Mouse (Mus musculus) telencephalon, adult 2 months (tissue): ENCODE measurements at regions not wholly inside any gene's neighbourhood (a gene's known extent, or its start where the extent isn't known, plus 50 kb on each side); places are given as distances from the start of the nearest gene placed in this dataset.

Source experiments
- DNase-seq: peaks from one replicate; pipeline ENCODE4 v3.0.0-alpha.2; 2011; ENCODE audit warnings: low read depth, low spot score

- no peak for DNase-seq
Measured at GRCm38 (mm10) chr10:91734691-91735090, 553.6 kb upstream of the Tmpo start.

GRCm38 (mm10) chr10:91732007-91732589 is 551.0 kb upstream of the Tmpo start:
- DNase-seq = no peak

DNA sequence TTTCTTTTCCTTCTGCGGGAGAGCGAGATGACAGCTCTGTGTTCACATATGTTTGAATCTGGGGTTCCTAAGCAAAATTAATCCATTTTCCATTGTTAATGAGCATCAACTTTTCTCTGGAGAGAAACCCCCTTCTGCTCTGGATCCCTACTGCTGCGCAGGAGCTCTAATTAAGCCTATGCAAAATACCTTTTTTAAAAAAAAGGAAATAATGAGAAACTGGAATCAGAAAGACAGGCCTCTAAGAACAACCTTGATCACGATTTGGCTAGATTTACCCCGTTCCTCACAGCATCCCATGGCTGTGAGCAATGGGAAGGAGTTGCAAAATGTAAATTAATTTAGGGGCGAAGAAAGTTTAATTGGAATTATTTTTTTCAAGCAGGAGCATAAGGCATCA is 548.9 kb upstream of the Tmpo start:
- DNase-seq = no peak

- DNase-seq = peak; percentile 39
Measured at GRCm38 (mm10) chr10:91719561-91720371, 538.7 kb upstream of the Tmpo start.

DNA sequence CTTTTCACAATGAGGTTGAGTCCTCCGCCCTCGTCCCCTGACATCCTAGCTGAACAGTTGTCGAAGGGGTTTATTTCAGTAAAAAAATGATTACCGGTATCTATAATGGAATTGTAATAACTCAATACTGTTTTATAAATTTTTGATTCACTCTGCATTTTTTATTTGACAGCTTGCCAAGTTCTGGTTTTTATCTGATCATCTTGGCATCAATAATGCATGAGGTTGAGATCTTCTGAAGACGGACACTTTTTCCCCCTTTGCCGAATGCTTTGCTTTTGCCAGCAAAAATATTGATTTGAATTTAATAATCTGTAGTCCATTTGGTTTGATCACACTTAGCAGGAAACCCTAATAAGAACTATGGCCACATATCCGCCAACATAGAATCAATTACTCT is 535.5 kb upstream of the Tmpo start:
- DNase-seq = no peak

DNA sequence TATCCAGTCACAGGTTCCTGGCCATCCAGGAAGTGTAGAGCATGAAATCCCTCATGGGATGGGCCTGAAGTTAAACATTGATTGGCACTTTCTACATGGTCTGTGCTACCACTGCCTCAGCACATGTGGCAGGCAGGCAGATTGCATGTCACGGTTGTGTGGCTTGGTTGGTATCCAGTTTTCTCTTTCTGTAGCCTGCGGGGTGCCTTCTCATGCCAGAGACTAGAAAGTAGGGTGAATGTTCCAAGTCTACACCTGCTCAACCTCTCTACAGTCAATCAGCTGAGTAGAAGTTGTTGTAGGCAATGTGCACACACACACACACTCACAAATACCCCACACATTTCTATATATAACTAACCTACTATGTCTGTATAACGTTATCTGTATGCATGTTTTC is 533.5 kb upstream of the Tmpo start:
- DNase-seq = peak; percentile 10

GRCm38 (mm10) chr10:91713529-91713928 is 532.4 kb upstream of the Tmpo start:
- no peak for DNase-seq

DNA sequence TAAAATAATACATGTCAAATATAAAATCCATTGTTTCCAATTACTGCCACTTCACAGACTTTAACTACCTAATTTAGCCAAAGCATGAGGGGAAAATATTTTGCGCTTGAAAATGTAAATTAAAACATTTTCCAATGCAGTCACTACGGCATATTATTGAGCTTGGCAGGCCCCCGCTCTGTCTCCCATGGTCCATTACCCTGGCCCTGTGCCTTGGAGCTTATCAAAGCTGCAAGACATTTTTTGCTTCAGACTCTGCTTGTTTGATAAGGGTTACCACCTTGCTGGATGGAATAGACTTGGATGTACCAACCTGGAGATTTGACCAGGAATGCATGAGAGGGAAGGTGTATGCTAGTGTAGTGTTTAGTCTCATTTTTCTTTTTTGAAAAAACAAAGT is 525.7 kb upstream of the Tmpo start:
- DNase-seq = no peak

DNA sequence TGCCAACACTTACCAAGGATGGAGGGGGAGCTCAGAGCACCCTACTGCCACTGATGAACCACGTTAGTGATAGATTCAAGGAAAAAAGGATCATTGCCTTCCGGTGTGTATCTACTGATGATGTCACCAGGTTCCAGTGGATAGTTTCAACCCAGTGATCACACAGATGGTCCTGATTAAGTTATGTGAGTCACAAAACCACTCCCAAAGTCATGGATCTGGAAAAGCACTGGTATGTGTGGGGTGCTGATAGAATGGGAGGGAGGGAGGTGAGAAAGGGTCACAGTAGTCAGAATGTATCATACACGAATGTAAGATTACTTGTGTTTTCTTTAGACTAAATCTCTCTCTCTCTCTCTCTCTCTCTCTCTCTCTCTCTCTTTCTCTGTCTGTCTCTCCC is 523.6 kb upstream of the Tmpo start:
- no peak for DNase-seq

GRCm38 (mm10) chr10:91701822-91702221 is 520.7 kb upstream of the Tmpo start:
- no peak for DNase-seq

GRCm38 (mm10) chr10:91686082-91686618 is 505.0 kb upstream of the Tmpo start:
- DNase-seq = no peak

DNA sequence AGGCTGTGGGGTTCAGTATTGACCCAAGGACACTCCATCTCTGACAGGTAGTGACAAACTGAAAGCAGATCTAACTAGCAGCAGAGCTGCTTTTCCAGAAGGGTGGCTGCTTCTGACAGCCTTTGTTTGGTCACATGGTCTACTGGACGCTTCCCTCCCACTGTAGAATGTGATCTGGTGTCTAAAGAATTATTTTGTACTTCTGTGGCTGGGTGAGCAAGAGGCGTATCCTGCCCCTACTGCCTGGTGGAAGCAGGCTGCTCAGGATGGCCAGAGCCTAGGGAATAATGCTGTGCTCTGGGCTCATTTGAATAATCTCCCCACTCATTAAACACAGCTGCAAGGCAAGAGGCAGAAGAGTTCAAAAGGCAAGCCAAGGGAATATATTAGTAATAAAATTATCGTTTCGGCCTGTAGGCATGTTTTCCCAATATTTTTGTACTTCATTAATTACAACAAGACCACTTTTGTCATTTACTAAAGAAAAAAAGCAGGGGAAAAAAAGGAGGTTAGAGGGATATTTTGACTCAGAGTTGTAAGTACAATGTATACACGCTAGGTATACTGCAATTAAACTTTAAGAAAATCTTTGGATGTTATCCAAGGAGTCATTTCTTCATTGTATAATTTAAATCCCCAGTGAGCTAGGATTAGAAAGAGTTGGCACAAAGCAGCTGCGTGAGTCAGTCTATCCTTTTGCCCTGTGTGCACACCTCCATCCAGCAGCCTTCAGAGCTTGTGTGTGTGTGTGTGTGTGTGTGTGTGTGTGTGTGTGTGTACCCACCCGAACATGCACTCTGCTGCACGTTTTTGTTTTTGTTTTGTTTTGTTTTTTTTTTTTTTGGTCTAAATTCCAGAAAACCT is 504.3 kb upstream of the Tmpo start:
- DNase-seq = no peak

DNA sequence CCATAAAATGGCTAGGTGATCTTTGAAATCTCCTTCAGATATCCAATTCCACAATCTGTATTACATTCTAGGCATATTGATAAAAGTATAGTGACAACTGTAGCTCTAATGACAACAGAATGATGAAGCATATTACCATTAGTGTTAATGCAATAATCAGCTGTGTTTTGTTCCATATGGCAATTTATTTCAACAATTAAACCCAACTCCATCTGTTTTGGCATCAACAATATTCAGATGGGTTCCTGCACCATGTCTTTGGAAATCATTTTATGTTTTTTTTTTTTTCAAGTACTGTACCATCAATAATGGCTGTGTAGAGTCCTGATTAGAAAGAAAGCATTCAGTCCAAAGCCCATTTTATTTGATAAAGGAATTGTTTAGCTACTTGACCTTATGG is 498.5 kb upstream of the Tmpo start:
- no peak for DNase-seq

DNA sequence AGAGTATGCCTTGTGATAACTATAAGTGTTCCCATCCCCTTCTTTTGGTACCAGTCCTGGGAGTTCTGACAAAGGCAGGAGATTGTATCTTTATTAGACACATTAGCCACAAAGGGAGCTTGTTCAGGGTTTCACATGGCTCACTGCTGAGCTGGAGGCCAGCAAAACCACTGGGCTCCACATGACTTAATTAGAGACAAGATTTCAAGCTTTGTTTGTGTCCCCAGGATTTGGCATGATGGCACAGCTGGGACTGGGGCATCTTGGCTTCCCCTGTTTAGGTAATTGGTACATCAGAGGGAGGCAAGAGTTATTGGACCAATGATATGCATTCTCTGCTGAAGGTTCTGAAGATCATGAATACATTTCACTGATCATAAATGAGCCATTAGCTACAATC is 456.8 kb upstream of the Tmpo start:
- no peak for DNase-seq

- no peak for DNase-seq
Measured at GRCm38 (mm10) chr10:91628672-91629071, 447.6 kb upstream of the Tmpo start.

DNA sequence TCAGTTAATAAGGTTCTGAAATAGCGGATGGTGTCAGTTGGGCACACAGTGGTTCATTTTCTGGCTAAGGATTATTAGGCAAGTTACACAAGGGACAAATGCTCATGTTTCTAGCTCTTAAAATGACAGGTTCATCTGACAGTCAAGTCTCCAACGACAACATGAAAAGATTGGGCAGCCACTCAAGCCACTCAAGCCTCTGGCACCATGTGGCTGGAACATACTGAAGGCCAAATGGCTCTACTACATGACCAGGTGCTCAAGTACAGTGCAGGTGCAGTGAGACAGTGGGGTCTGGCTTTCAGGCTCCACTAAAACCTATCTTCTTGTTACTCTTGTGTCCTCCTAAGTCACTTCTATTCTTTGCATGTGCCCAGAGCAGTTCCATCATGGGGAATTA is 441.2 kb upstream of the Tmpo start:
- DNase-seq = no peak

- peak; percentile 60 for DNase-seq
Measured at GRCm38 (mm10) chr10:91613794-91614479, 432.8 kb upstream of the Tmpo start.

DNA sequence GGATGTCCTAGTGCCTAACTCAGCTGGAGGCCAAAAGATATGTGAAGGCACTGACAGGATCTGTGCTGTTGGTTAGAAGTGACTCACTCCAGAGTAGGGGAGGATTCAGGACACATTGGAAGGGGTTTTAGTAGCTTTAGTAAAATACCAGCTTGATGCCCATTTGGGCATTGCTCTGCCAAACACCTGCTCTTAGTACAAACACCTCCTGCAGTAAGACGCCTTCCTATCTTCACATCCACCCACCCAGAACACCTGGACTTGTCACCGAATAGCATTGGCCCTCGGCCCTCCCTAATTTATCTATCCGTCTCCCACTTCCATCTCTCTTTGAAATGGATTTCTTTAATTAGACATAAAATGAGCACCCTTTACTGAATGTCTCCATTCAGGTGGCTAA is 430.9 kb upstream of the Tmpo start:
- peak; percentile 55 for DNase-seq

DNA sequence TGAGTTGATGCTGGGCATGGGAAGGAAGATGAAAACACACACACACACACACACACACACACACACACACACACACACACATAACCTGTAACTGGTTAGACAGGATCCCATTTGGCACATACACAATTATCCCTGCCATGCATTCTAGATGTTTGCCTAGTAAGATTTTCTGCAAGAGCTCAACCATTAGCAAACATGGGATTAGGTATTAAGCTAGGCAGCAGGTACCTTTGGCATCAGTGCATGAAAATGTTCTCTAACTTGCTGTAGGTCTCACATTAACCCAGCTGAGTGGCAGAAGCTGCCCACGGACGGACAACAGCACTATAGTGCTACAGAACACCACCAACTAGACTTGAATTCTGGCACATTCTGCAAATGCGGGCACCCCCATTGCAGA is 413.8 kb upstream of the Tmpo start:
- no peak for DNase-seq

DNA sequence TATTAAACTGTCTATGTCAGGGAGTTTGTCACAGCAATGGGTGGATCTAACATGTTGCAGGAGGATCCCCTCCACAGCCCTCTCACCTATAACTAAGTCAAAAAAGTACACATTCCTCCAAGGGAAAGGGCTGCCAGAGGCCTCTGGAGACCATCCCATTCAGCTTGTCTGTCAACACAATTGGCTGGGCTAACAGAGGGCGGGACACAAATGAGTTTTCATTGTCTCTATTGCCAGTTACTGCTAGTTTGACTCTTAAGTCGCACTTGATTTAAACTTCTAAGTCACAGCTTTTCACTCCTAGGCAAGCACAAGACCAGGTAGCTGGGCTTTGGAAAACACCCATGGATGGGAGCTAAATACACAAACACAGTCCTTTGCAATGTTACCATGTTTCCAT is 412.3 kb upstream of the Tmpo start:
- no peak for DNase-seq

DNA sequence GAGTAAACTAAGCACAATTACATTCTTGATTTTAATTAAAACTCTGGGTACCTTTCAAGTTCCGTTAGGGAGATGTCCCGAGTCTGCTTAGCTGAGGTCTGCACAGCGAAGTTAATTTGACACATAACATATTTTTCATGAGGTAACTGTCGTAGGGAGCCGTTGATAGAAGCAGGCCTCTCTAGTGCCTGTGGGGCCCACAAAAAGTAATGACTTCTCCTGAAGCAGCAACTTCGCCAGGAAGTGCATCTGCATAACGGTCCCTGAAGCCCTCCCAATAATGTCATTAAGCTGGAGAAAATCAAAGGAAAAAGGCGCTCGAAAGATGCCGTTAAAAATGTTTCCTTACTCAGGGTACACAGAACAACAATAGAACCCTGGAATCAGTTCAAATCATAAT is 410.7 kb upstream of the Tmpo start:
- no peak for DNase-seq

DNA sequence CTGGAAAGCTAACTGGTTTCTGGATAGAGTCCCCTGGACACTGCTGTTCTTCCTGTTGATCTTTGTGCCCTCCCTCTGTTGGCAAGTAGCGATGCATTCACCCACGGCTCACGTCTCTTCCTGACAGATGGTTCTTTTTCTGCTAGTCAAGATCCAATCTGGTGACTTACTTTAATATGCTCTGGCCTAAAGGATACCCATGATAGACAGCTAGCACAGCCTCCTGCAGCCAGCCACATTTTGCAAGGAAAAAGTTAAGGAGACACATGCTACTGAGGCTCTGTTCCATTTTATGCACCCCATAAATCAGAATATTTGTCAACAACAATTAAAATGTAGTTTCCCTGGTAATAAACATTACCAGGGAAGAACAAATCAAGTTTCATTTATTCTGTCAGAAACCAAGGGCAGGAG is 410.3 kb upstream of the Tmpo start:
- DNase-seq = no peak
